Mouse (Mus musculus) hindbrain, embryonic 11.5 days (tissue): ENCODE results near the gene Rnf224. TPM values are rescaled to one million over a fixed set of nuclear protein-coding genes. Genes with fewer than 3 reads are reported as not detected.

Experiments used
- ATAC-seq: fragments of 200-750 bp; cut with Nextera tagmentation; 2 replicates; pipeline ENCODE4 v1.8.0; 2017; ENCODE audit warnings: mild to moderate bottlenecking, moderate TSS enrichment, moderate library complexity; ENCODE audit not compliant: low FRiP score
- DNase-seq: peaks from one replicate; pipeline ENCODE4 v3.0.0-alpha.2; 2015; ENCODE audit warnings: low spot score
- H3K27ac ChIP-seq: fragments of 300-500 bp; sonication (generic); 2 replicates; pipeline ENCODE4 v1.5.1; 2014; ENCODE audit warnings: mild to moderate bottlenecking, low read depth, low read length
- H3K27me3 ChIP-seq: fragments of 300-500 bp; sonication (generic); 2 replicates; pipeline ENCODE4 v1.6.1; 2014; ENCODE audit warnings: mild to moderate bottlenecking, low read length, moderate library complexity, mixed read lengths; ENCODE audit not compliant: control insufficient read depth, insufficient read depth
- H3K36me3 ChIP-seq: fragments of 300-500 bp; sonication (generic); 2 replicates; pipeline ENCODE4 v1.6.1; 2014; ENCODE audit warnings: mild to moderate bottlenecking, low read length, moderate library complexity, mixed read lengths; ENCODE audit not compliant: control insufficient read depth, insufficient read depth
- H3K4me1 ChIP-seq: fragments of 300-500 bp; sonication (generic); replicated peaks from 2 replicates; pipeline ENCODE4 v1.6.1; 2014; ENCODE audit warnings: low read length, mixed read lengths; ENCODE audit not compliant: control insufficient read depth, insufficient read depth
- H3K4me2 ChIP-seq: fragments of 300-500 bp; sonication (generic); replicated peaks from 2 replicates; pipeline ENCODE4 v1.6.1; 2014; ENCODE audit warnings: mild to moderate bottlenecking, low read depth, low read length
- H3K4me3 ChIP-seq: fragments of 300-500 bp; sonication (generic); 2 replicates; pipeline ENCODE4 v1.5.1; 2014; ENCODE audit warnings: low read depth, low read length
- H3K9ac ChIP-seq: fragments of 300-500 bp; sonication (generic); 2 replicates; pipeline ENCODE4 v1.6.1; 2014; ENCODE audit warnings: low read depth, low read length
- H3K9me3 ChIP-seq: fragments of 300-500 bp; sonication (generic); 2 replicates; pipeline ENCODE4 v1.6.1; 2016; ENCODE audit warnings: low read length; ENCODE audit not compliant: control insufficient read depth
- WGBS: fragments of 180-500 bp; shearing (Covaris S2); extraction: QIAGEN DNeasy Blood & Tissue Kit; methylation state at CpG from one replicate; pipeline ENCODE4 v1.1.7; 2014; 5-methylcytosine and 5-hydroxymethylcytosine counted together
- polyA plus RNA-seq: library from polyadenylated mRNA; unstranded; fragments of >200 nt; fragmentation: Nextera tagmentation; extraction: Ambion mirVana; gene quantifications from 2 replicates; pipeline ENCODE4 v1.2.1, GENCODE M21; 2014

Rnf224 gene
- polyA plus RNA-seq, 1 experiment from 2014 or later, result not detected

GRCm38 (mm10) chr2:25185625-25186574, 50.7 kb downstream of the Rnf224 start:
- 0 out of 2 replicates have a peak, but pooled peaks cover 3% of the 10 kb centered on the region for H3K27me3 ChIP-seq

GRCm38 (mm10) chr2:25184496-25184895, 52.1 kb downstream of the Rnf224 start:
- 90% methylated on average over 7 of the region's 7 CpGs for WGBS
- Histone ChIP-seq H3K9me3 (no peaks in the 10 kb centered on the region), H3K9ac (no peak overlapping the region), H3K27me3 (0 out of 2 replicates have a peak, but pooled peaks cover 3% of the 10 kb centered on the region), H3K27ac (peak overlapping the region; percentile 98), H3K4me3 (peak overlapping the region; percentile 4), H3K36me3 (0 out of 2 replicates have a peak, but pooled peaks cover 3% of the 10 kb centered on the region), H3K4me2 (peak overlapping the region; percentile 83), H3K4me1 (peaks cover 14% of the 10 kb centered on the region)
- no peak for ATAC-seq
- no peak for DNase-seq

More at GRCm38 (mm10) chr2:25185625-25186574, 50.7 kb downstream of the Rnf224 start:
- WGBS, result under 1% methylated on average over 59 of the region's 64 CpGs
- H3K4me3 ChIP-seq, result peak overlapping the region; percentile 44
- ATAC-seq (peak; percentile 87), DNase-seq (peak; percentile 88)
- peak overlapping the region; percentile 84 for H3K9ac ChIP-seq
- H3K27ac ChIP-seq, result peak overlapping the region; percentile 98
- H3K4me1 ChIP-seq, result peaks cover 11% of the 10 kb centered on the region
- 0 out of 2 replicates have a peak, but pooled peaks cover 3% of the 10 kb centered on the region for H3K36me3 ChIP-seq
- H3K9me3 ChIP-seq, result no peaks in the 10 kb centered on the region
- peak overlapping the region; percentile 83 for H3K4me2 ChIP-seq

Other genes starting within 250 kb of the Rnf224 start
- 37.6 and 51.1 TPM in 2 replicates for gene Nsmf, start 182.4 kb downstream of the Rnf224 start, polyA plus RNA-seq
- gene Entpd8, start 156.5 kb downstream of the Rnf224 start, polyA plus RNA-seq, result not detected in 2 replicates
- not detected in 2 replicates for gene Noxa1, start 141.6 kb downstream of the Rnf224 start, polyA plus RNA-seq
- gene Nrarp, start 56.0 kb downstream of the Rnf224 start, polyA plus RNA-seq, result 44.6 and 60.5 TPM in 2 replicates
- 0.94 and 2.4 TPM in 2 replicates for gene Tor4a, start 39.9 kb downstream of the Rnf224 start, polyA plus RNA-seq
- 89.6 and 93.7 TPM in 2 replicates for gene Nelfb, start 25.3 kb downstream of the Rnf224 start, polyA plus RNA-seq
- not detected in 2 replicates for gene Stpg3, start 22.1 kb downstream of the Rnf224 start, polyA plus RNA-seq
- not detected in 2 replicates for gene Fam166a, start 18.0 kb downstream of the Rnf224 start, polyA plus RNA-seq
- gene Tubb4b, start 12.1 kb downstream of the Rnf224 start, polyA plus RNA-seq, result 519 and 526 TPM in 2 replicates
- not detected in 2 replicates for gene Slc34a3, start 2.4 kb downstream of the Rnf224 start, polyA plus RNA-seq
- 21.7 and 23.9 TPM in 2 replicates for gene Rnf208, start 5.5 kb upstream of the Rnf224 start, polyA plus RNA-seq
- not detected in 2 replicates for gene Cysrt1, start 5.7 kb upstream of the Rnf224 start, polyA plus RNA-seq
- gene AL732309.1, start 10.1 kb upstream of the Rnf224 start, polyA plus RNA-seq, result 4.3 and 4.9 TPM in 2 replicates
- 12.2 and 14.6 TPM in 2 replicates for gene Tmem203, start 18.7 kb upstream of the Rnf224 start, polyA plus RNA-seq
- gene Tprn, start 25.8 kb upstream of the Rnf224 start, polyA plus RNA-seq, result 4.0 and 4.5 TPM in 2 replicates
- 244 and 248 TPM in 2 replicates for gene Ssna1, start 35.7 kb upstream of the Rnf224 start, polyA plus RNA-seq
- 107 and 110 TPM in 2 replicates for gene Anapc2, start 35.7 kb upstream of the Rnf224 start, polyA plus RNA-seq
- gene Tmem210, start 51.4 kb upstream of the Rnf224 start, polyA plus RNA-seq, result not detected in 2 replicates
- gene Lrrc26, start 53.1 kb upstream of the Rnf224 start, polyA plus RNA-seq, result not detected in 2 replicates
- gene Grin1, start 82.4 kb upstream of the Rnf224 start, polyA plus RNA-seq, result 3.6 and 3.9 TPM in 2 replicates
- 86.7 and 133 TPM in 2 replicates for gene Man1b1, start 95.6 kb upstream of the Rnf224 start, polyA plus RNA-seq
- 13.4 and 21.3 TPM in 2 replicates for gene Dpp7, start 119.6 kb upstream of the Rnf224 start, polyA plus RNA-seq
- 4.1 and 6.5 TPM in 2 replicates for gene Uap1l1, start 128.9 kb upstream of the Rnf224 start, polyA plus RNA-seq
- 41.0 and 45.2 TPM in 2 replicates for gene Sapcd2, start 135.5 kb upstream of the Rnf224 start, polyA plus RNA-seq
- 0.21 TPM in 1 of 2 replicates, not detected in the other for gene Entpd2, start 159.1 kb upstream of the Rnf224 start, polyA plus RNA-seq
- 123 and 151 TPM in 2 replicates for gene Npdc1, start 162.6 kb upstream of the Rnf224 start, polyA plus RNA-seq
- gene Fut7, start 186.5 kb upstream of the Rnf224 start, polyA plus RNA-seq, result 0.11 TPM in 1 of 2 replicates, not detected in the other
- 3.5 and 3.7 TPM in 2 replicates for gene Abca2, start 191.9 kb upstream of the Rnf224 start, polyA plus RNA-seq
- gene Clic3, start 220.1 kb upstream of the Rnf224 start, polyA plus RNA-seq, result 0.57 TPM in 1 of 2 replicates, not detected in the other
- 27.6 and 28.0 TPM in 2 replicates for gene Paxx, start 224.3 kb upstream of the Rnf224 start, polyA plus RNA-seq
- 0.39 and 0.64 TPM in 2 replicates for gene Ptgds, start 233.3 kb upstream of the Rnf224 start, polyA plus RNA-seq